Mouse (Mus musculus) megakaryocyte, embryonic 14.5 days (primary cell): ENCODE data around the gene Tub.

ENCODE experiments used
- FLI1 ChIP-seq: IDR thresholded peaks from 2 replicates; pipeline ENCODE4 v1.6.1; 2012; ENCODE audit warnings: low read length, inconsistent platforms, mixed read lengths
- GATA1 ChIP-seq: IDR thresholded peaks from 3 replicates; pipeline ENCODE4 v1.6.1; 2012; ENCODE audit warnings: mixed read lengths, low read length, inconsistent platforms, borderline replicate concordance

GRCm38 (mm10) chr7:109026976-109027375, 76.8 kb downstream of the Tub start:
- TF ChIP-seq GATA1 (no peak), FLI1 (no peak)
